Comparison of ENCODE assay signal across 9 mouse cellular contexts in genomic region chr11:11462561-11462890, GRCm38 (mm10). TPM values are rescaled to one million over a fixed set of nuclear protein-coding genes. Genes with fewer than 3 reads are reported as not detected.
DNase-seq lines count a peak whose midpoint lies in the region; ATAC-seq and TF ChIP-seq lines count a peak whose summit lies in the region.
"Had no signal": no experiment of that assay in that cellular context is flagged by ENCODE, and none has a peak within 500 bp of the region (broad histone marks: within the 10 kb centered on the region; RNA-seq: fewer than 3 reads in every experiment).

No protein-coding gene starts in this region.

- H3K4me2 ChIP-seq in heart, embryonic 11.5 days, result peak overlapping the region; percentile 78
- peak overlapping the region; percentile 87 for H3K4me2 ChIP-seq in CH12.LX (ENCODE audit: insufficient read depth, low read depth, poor library complexity, severe bottlenecking)
- peak overlapping the region; percentile 59 for H3K4me2 ChIP-seq in forebrain, embryonic 12.5 days
- H3K4me2 ChIP-seq in liver, embryonic 12.5 days, result peak overlapping the region; percentile 86

- 83% methylated on average over 5 of the region's 5 CpGs for WGBS in heart, embryonic 11.5 days (ENCODE audit: insufficient replicate concordance)
- WGBS in forebrain, embryonic 12.5 days, result 83% methylated on average over 5 of the region's 5 CpGs
- 66% methylated on average over 5 of the region's 5 CpGs for WGBS in liver, embryonic 12.5 days (ENCODE audit: insufficient replicate concordance)

- H3K27me3 ChIP-seq in heart, embryonic 11.5 days (ENCODE audit: control insufficient read depth, insufficient read depth, low read length), result no peaks in the 10 kb centered on the region
- H3K27me3 ChIP-seq in CH12.LX (replicated peaks), result no peaks in the 10 kb centered on the region
- no peaks in the 10 kb centered on the region for H3K27me3 ChIP-seq in forebrain, embryonic 12.5 days
- H3K27me3 ChIP-seq in liver, embryonic 12.5 days (replicated peaks), result no peaks in the 10 kb centered on the region

- dilution Hi-C loops in CH12.LX (cut with MboI; ENCODE audit: extremely low pct_ligation_motif_present, extremely low pct_unique_long_range_greater_than_20kb, low sequenced_read_pairs), result no loop called here

- H3K27ac ChIP-seq in heart, embryonic 11.5 days (ENCODE audit: low read depth, low read length), result no peak overlapping the region
- H3K27ac ChIP-seq in CH12.LX (ENCODE audit: insufficient read depth, low read depth), result peak overlapping the region; percentile 45
- H3K27ac ChIP-seq in forebrain, embryonic 12.5 days, result no peak overlapping the region
- H3K27ac ChIP-seq in liver, embryonic 12.5 days, result peak overlapping the region; percentile 86

- no peak for DNase-seq in heart, adult 18-20 months
- DNase-seq in CH12.LX (ENCODE audit: extremely low read depth), result no peak
- no peak for DNase-seq in adrenal gland, postnatal 14 days
- DNase-seq in urinary bladder, postnatal 10 days (ENCODE audit: low spot score), result no peak
- no peak for DNase-seq in gastrocnemius, postnatal 10 days

- no peaks in the 10 kb centered on the region for H3K9me3 ChIP-seq in heart, embryonic 11.5 days (replicated peaks; ENCODE audit: control insufficient read depth, low read length)
- no peaks in the 10 kb centered on the region for H3K9me3 ChIP-seq in CH12.LX (replicated peaks; ENCODE audit: low read length)
- H3K9me3 ChIP-seq in forebrain, embryonic 12.5 days, result no peaks in the 10 kb centered on the region
- H3K9me3 ChIP-seq in liver, embryonic 12.5 days (replicated peaks), result no peaks in the 10 kb centered on the region

- no peak; the same call in 1 of the 2 replicates for TF ChIP-seq POLR2A in CH12.LX (IDR thresholded peaks at IDR 0.05; ENCODE audit: low read depth, low read length)

- peak overlapping the region; percentile 82 for H3K9ac ChIP-seq in heart, embryonic 11.5 days (ENCODE audit: low read depth, low read length)
- H3K9ac ChIP-seq in CH12.LX (ENCODE audit: insufficient read depth, low read depth), result peak overlapping the region; percentile 88
- H3K9ac ChIP-seq in forebrain, embryonic 12.5 days, result no peak overlapping the region
- peak overlapping the region; percentile 82 for H3K9ac ChIP-seq in liver, embryonic 12.5 days

- peak overlapping the region; percentile 65 for H3K4me3 ChIP-seq in heart, embryonic 11.5 days (ENCODE audit: low read depth, low read length)
- peak overlapping the region; percentile 63 to 92 (median 73) for H3K4me3 ChIP-seq in CH12.LX (replicated peaks in 1 of 3; ENCODE audit: low read depth in 2 of 3, low read length in 2 of 3, poor library complexity in 1 of 3)
- peak overlapping the region; percentile 54 for H3K4me3 ChIP-seq in forebrain, embryonic 12.5 days (replicated peaks)
- peak overlapping the region; percentile 81 for H3K4me3 ChIP-seq in liver, embryonic 12.5 days

- TF ChIP-seq CTCF in CH12.LX (conservative IDR thresholded peaks at IDR 0.05 in 1 of 2, IDR thresholded peaks at IDR 0.05 in 1 of 2; ENCODE audit: low read depth in 2 of 2, low read length in 2 of 2), result no peak

- in situ Hi-C loops in CH12.LX (cut with MboI; ENCODE audit: low pct_ligation_motif_present, low pct_unique_long_range_greater_than_20kb, low sequenced_read_pairs), result loop anchor here (10.0 kb wide), 1 partner anchor 512 kb away; no protein-coding TSS in a partner anchor

- H3K36me3 ChIP-seq in heart, embryonic 11.5 days (ENCODE audit: control insufficient read depth, insufficient read depth, low read length), result no peaks in the 10 kb centered on the region
- peaks cover 0 to 2% of the 10 kb centered on the region in 2 experiments for H3K36me3 ChIP-seq in CH12.LX (replicated peaks in 1 of 2; ENCODE audit: control insufficient read depth in 1 of 2, insufficient read depth in 1 of 2, low read length in 1 of 2)
- H3K36me3 ChIP-seq in forebrain, embryonic 12.5 days (replicated peaks), result no peaks in the 10 kb centered on the region
- H3K36me3 ChIP-seq in liver, embryonic 12.5 days, result no peaks in the 10 kb centered on the region

- TF ChIP-seq RAD21 in CH12.LX (IDR thresholded peaks at IDR 0.05; ENCODE audit: low read depth, low read length), result no peak

- no peaks in the 10 kb centered on the region for H3K79me2 ChIP-seq in CH12.LX (replicated peaks; ENCODE audit: control insufficient read depth, extremely low read depth, insufficient read depth, poor library complexity, severe bottlenecking)

- no peaks in the 10 kb centered on the region for H3K4me1 ChIP-seq in heart, embryonic 11.5 days (ENCODE audit: control insufficient read depth, insufficient read depth, low read length)
- H3K4me1 ChIP-seq in CH12.LX (ENCODE audit: control insufficient read depth in 1 of 2, insufficient read depth in 2 of 2), result peaks cover 3 to 20% of the 10 kb centered on the region in 2 experiments
- H3K4me1 ChIP-seq in forebrain, embryonic 12.5 days, result no peaks in the 10 kb centered on the region
- peaks cover 10% of the 10 kb centered on the region for H3K4me1 ChIP-seq in liver, embryonic 12.5 days

- no peak for ATAC-seq in heart, embryonic 11.5 days (replicated peaks; ENCODE audit: insufficient number of reproducible peaks, low FRiP score, low TSS enrichment)
- ATAC-seq in forebrain, embryonic 12.5 days (ENCODE audit: low FRiP score), result no peak
- no peak for ATAC-seq in liver, embryonic 12.5 days

- TF ChIP-seq EP300 in CH12.LX (IDR thresholded peaks at IDR 0.05; ENCODE audit: low read length), result peak; percentile 61; the same call in 1 of the 2 replicates

TF ChIP-seq in CH12.LX, 34 proteins besides CTCF, POLR2A, EP300 and RAD21:
- TF ChIP-seq SMC3 (IDR thresholded peaks at IDR 0.05; ENCODE audit: low read depth, low read length), result no peak
- no peak for TF ChIP-seq GABPA (IDR thresholded peaks at IDR 0.05; ENCODE audit: insufficient replicate concordance, low read depth, low read length)
- TF ChIP-seq SIN3A (IDR thresholded peaks at IDR 0.05; ENCODE audit: low read length), result peak; percentile 78; the same call in 1 of the 2 replicates
- TF ChIP-seq ZMIZ1 (IDR thresholded peaks at IDR 0.05; ENCODE audit: low read depth, low read length), result peak; percentile 1; the same call in 1 of the 2 replicates
- TF ChIP-seq CHD1 (IDR thresholded peaks at IDR 0.05; ENCODE audit: low read depth, low read length), result peak; percentile 45; the same call in 1 of the 2 replicates
- no peak for TF ChIP-seq RCOR1 (conservative IDR thresholded peaks at IDR 0.05; ENCODE audit: low read depth, low read length)
- TF ChIP-seq MXI1 (IDR thresholded peaks at IDR 0.05; ENCODE audit: low read depth, low read length), result no peak
- peak; percentile 12; the same call in 1 of the 2 replicates for TF ChIP-seq MYC (IDR thresholded peaks at IDR 0.05; ENCODE audit: low read depth, low read length)
- no peak for TF ChIP-seq ZC3H11A (IDR thresholded peaks at IDR 0.05; ENCODE audit: low read depth, low read length)
- TF ChIP-seq NELFE (IDR thresholded peaks at IDR 0.05; ENCODE audit: low read depth, low read length), result no peak
- TF ChIP-seq ETS1 (conservative IDR thresholded peaks at IDR 0.05; ENCODE audit: low read depth, low read length), result no peak
- TF ChIP-seq BHLHE40 (IDR thresholded peaks at IDR 0.05; ENCODE audit: low read depth, low read length), result no peak

RNA-seq across cellular contexts. Expression of gene Zpbp, which starts 0.3 kb away (rescaled TPM):
- polyA plus RNA-seq in heart, embryonic 11.5 days (2014; fragmentation: Nextera tagmentation; extraction: Ambion mirVana), result 0.42 and 0.61 TPM in 2 replicates
- total RNA-seq in heart, adult 18-20 months (2021), result under 1 TPM; 0.57 to 0.80 TPM
- total RNA-seq in CH12.LX (2012; rRNA removed) (0.34 TPM in 2 replicates), CH12.LX (2014; rRNA removed) (0.62 and 0.66 TPM in 2 replicates)
- 0.25 and 0.50 TPM in 2 replicates for polyA plus RNA-seq in CH12.LX (2012; ENCODE audit: insufficient read length, low read depth)
- 0.49 and 0.59 TPM in 2 replicates for polyA plus RNA-seq in forebrain, embryonic 12.5 days (2016; fragmentation: Nextera tagmentation; extraction: Ambion mirVana)
- polyA plus RNA-seq in liver, embryonic 12.5 days (2016; fragmentation: Nextera tagmentation; extraction: Ambion mirVana), result 0.50 and 0.66 TPM in 2 replicates
- total RNA-seq in adrenal gland, postnatal 14 days (2021), result 0.48 and 0.68 TPM in 2 replicates
- under 1 TPM; 0.31 to 0.43 TPM for total RNA-seq in gastrocnemius, postnatal 10 days (2021)
- polyA plus RNA-seq: C2C12 had no signal

RNA-seq across cellular contexts. Expression of gene Spata48, which starts 0.6 kb away (rescaled TPM):
- 0.79 and 2.6 TPM in 2 replicates for polyA plus RNA-seq in heart, embryonic 11.5 days (2014; fragmentation: Nextera tagmentation; extraction: Ambion mirVana)
- total RNA-seq in heart, adult 18-20 months (2021), result 1 to 10 TPM; 1.2 to 1.9 TPM
- total RNA-seq in CH12.LX (2012; rRNA removed) (0.42 and 1.5 TPM in 2 replicates), CH12.LX (2014; rRNA removed) (0.22 and 0.51 TPM in 2 replicates)
- polyA plus RNA-seq in CH12.LX (2012; ENCODE audit: insufficient read length, low read depth), result 0.35 and 0.44 TPM in 2 replicates
- 1.3 and 2.0 TPM in 2 replicates for polyA plus RNA-seq in forebrain, embryonic 12.5 days (2016; fragmentation: Nextera tagmentation; extraction: Ambion mirVana)
- polyA plus RNA-seq in liver, embryonic 12.5 days (2016; fragmentation: Nextera tagmentation; extraction: Ambion mirVana), result 0.25 and 0.69 TPM in 2 replicates
- total RNA-seq in adrenal gland, postnatal 14 days (2021), result 0.86 and 0.96 TPM in 2 replicates
- 1 to 10 TPM in 1 of 2 experiments, under 1 TPM in 1; 0.89 to 1.6 TPM for total RNA-seq in gastrocnemius, postnatal 10 days (2021)
- polyA plus RNA-seq: C2C12 had no signal

Comparison
In these comparisons a context has a peak if more than half of its experiments do, and no peak if none do; other contexts are left out.
1. H3K27ac ChIP-seq: peak in CH12.LX (single experiment) and liver, embryonic 12.5 days (single experiment); none in heart, embryonic 11.5 days (single experiment) and forebrain, embryonic 12.5 days (single experiment).
2. Peak in every context shown above with its lines, with median percentiles within 50 percentile points of each other: H3K4me2 ChIP-seq and H3K4me3 ChIP-seq.